In genomic region chr4:46982912-46983311, GRCm38 (mm10) we compare ENCODE assay signal across 20 mouse cellular contexts. TPM values are rescaled to one million over a fixed set of nuclear protein-coding genes. Genes with fewer than 3 reads are reported as not detected.
DNase-seq lines count a peak whose midpoint lies in the region; TF ChIP-seq lines count a peak whose summit lies in the region.
"Had no signal": no experiment of that assay in that cellular context is flagged by ENCODE, and none has a peak within 500 bp of the region (broad histone marks: within the 10 kb centered on the region; RNA-seq: fewer than 3 reads in every experiment).

No protein-coding gene starts in this region.

- TF ChIP-seq CTCF in left cerebral cortex, adult 2 months (IDR thresholded peaks at IDR 0.05), result no peak; the same call in 1 of the 2 replicates
- no peak for TF ChIP-seq CTCF in lung, adult 2 months (IDR thresholded peaks at IDR 0.05; ENCODE audit: insufficient read depth, low read length)

- DNase-seq in cerebellum, adult 18-20 months, result peak; percentile 40 to 49
- DNase-seq in cerebellum, adult 11-12 months, result no peak
- peak; percentile 52 for DNase-seq in cerebellum, adult 9-11 months
- no peak for DNase-seq in cerebellum, postnatal 10 days
- no peak for DNase-seq in left cerebral cortex, adult 2 months (ENCODE audit: extremely low spot score in 1 of 2, low spot score in 2 of 2)
- DNase-seq in left cerebral cortex, postnatal 14 days (ENCODE audit: low spot score in 2 of 2), result no peak
- peak; percentile 77 for DNase-seq in brain, adult 2 months (ENCODE audit: low read depth, low spot score)
- no peak for DNase-seq in lung, adult 2 months
- DNase-seq: adrenal gland, postnatal 10 days; gastrocnemius, adult 2 months; gastrocnemius, postnatal 25 days had no signal

- no peak overlapping the region for H3K4me3 ChIP-seq in left cerebral cortex, adult 2 months
- no peak overlapping the region for H3K4me3 ChIP-seq in lung, adult 2 months (replicated peaks; ENCODE audit: extremely low read depth, low read depth, low read length)
- H3K4me3 ChIP-seq: embryonic facial prominence, embryonic 13.5 days; forebrain, embryonic 12.5 days; gastrocnemius, adult 2 months; heart, embryonic 12.5 days; hindbrain, embryonic 10.5 days; intestine, embryonic 15.5 days had no signal

- 59% methylated on average over 5 of the region's 5 CpGs for WGBS in lung, adult 2 months

- peak overlapping the region; percentile 73 for H3K27ac ChIP-seq in left cerebral cortex, adult 2 months
- H3K27ac ChIP-seq: embryonic facial prominence, embryonic 13.5 days; forebrain, embryonic 12.5 days; gastrocnemius, adult 2 months; hindbrain, embryonic 10.5 days; hindbrain, embryonic 14.5 days; intestine, embryonic 15.5 days had no signal

- intact Hi-C loops in left cerebral cortex, adult 2 months (cut with DNase I), result no loop called here
- intact Hi-C loops in left cerebral cortex, postnatal 14 days (cut with DNase I), result no loop called here

- H3K4me1 ChIP-seq in lung, adult 2 months (ENCODE audit: control insufficient read depth, insufficient read depth, low read length), result no peaks in the 10 kb centered on the region
- H3K4me1 ChIP-seq: embryonic facial prominence, embryonic 13.5 days; forebrain, embryonic 12.5 days; heart, embryonic 12.5 days; hindbrain, embryonic 10.5 days; intestine, embryonic 15.5 days had no signal

- TF ChIP-seq POLR2A in lung, adult 2 months (IDR thresholded peaks at IDR 0.05; ENCODE audit: borderline replicate concordance, extremely low read depth, low read depth, low read length), result no peak

RNA-seq across cellular contexts. Expression of gene Gabbr2, which starts 8.8 kb away (rescaled TPM):
- 100 to 1,000 TPM; 258 to 266 TPM for total RNA-seq in left cerebral cortex, adult 2 months (2021)
- total RNA-seq in left cerebral cortex, postnatal 14 days (2021), result 100 to 1,000 TPM; 292 to 302 TPM
- 0.05 TPM in 1 of 2 replicates, not detected in the other for polyA plus RNA-seq in lung, adult 2 months (2012; rRNA removed)
- total RNA-seq: granulocyte monocyte progenitor cell, adult 5-6 weeks; MEL had no signal
- polyA plus RNA-seq: C2C12 had no signal

Comparison
In these comparisons a context has a peak if more than half of its experiments do, and no peak if none do; other contexts are left out.
1. DNase-seq: peak in cerebellum, adult 18-20 months (2 of 2), cerebellum, adult 9-11 months (single experiment) and brain, adult 2 months (single experiment); none in cerebellum, adult 11-12 months (single experiment), cerebellum, postnatal 10 days (0 of 2), left cerebral cortex, adult 2 months (0 of 2), left cerebral cortex, postnatal 14 days (0 of 2) and lung, adult 2 months (single experiment).